Mouse (Mus musculus): ENCODE results near the gene Fabp7.

DNA sequence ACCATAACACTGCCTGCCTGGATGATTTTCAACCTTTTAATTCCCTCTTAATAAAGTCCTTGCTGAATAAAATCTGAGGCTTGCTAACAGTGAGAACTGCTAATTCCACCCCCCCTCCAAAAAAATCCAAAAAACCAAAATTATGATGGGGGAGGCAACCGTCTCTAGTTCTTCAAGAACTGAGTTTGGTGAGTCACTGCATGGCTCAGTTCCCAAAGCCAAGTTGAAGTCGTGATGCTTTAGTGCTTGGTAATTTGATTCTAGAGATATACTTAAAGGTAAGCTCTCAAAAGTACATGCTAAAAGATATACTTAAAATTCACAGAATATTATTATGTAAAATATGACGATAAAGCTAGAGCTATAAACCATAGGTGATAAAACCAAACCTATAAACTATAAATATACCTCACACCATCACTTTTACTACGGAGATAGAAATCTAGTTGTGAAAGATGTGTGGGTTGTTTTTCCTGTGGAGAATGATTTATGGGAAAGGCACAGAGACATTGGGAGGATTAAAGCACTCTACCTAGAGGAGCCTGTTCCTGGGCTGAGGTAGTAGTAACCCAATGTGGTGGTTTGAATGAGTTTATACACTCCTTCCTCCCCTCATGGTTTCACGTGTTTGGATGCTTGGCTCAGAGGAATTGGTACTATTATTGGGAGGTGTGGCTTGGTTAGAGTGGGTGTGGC, 27.6 kb downstream of the Fabp7 start:
- TF ChIP-seq CTCF (IDR thresholded peaks at IDR 0.05; ENCODE audit: insufficient read depth, low read depth, low read length) (no peak), POLR2A (IDR thresholded peaks at IDR 0.05; ENCODE audit: insufficient read depth, low read depth, low read length) (no peak)

Measured in olfactory bulb, adult 2 months (tissue).